Comparison of ENCODE assay signal across 23 mouse cellular contexts in genomic region chr4:137015476-137015856, GRCm38 (mm10). TPM values are rescaled to one million over a fixed set of nuclear protein-coding genes. Genes with fewer than 3 reads are reported as not detected.
A peak's percentile ranks its signal among the peaks of the same experiment; 100 is the strongest.
DNase-seq lines count a peak whose midpoint lies in the region; ATAC-seq and TF ChIP-seq lines count a peak whose summit lies in the region.
"Had no signal": no experiment of that assay in that cellular context is flagged by ENCODE, and none has a peak within 500 bp of the region (broad histone marks: within the 10 kb centered on the region; RNA-seq: fewer than 3 reads in every experiment).

No protein-coding gene starts in this region.

- WGBS in forebrain, embryonic 15.5 days, result 73% methylated on average over 6 of the region's 6 CpGs
- 73% methylated on average over 6 of the region's 6 CpGs for WGBS in forebrain, postnatal 0 days
- WGBS in liver, embryonic 13.5 days (ENCODE audit: insufficient replicate concordance), result 43% methylated on average over 6 of the region's 6 CpGs
- WGBS in liver, postnatal 0 days (ENCODE audit: insufficient replicate concordance), result 78% methylated on average over 6 of the region's 6 CpGs
- WGBS in midbrain, embryonic 14.5 days, result 63% methylated on average over 6 of the region's 6 CpGs
- 80% methylated on average over 6 of the region's 6 CpGs for WGBS in midbrain, embryonic 10.5 days
- 54% methylated on average over 6 of the region's 6 CpGs for WGBS in neural tube, embryonic 14.5 days

- H3K36me3 ChIP-seq in forebrain, embryonic 15.5 days, result no peaks in the 10 kb centered on the region
- peaks cover 7% of the 10 kb centered on the region; the same call in 1 of the 2 replicates for H3K36me3 ChIP-seq in forebrain, postnatal 0 days (ENCODE audit: insufficient read depth)
- peaks cover 32% of the 10 kb centered on the region for H3K36me3 ChIP-seq in liver, embryonic 13.5 days
- H3K36me3 ChIP-seq in liver, postnatal 0 days (replicated peaks; ENCODE audit: insufficient read depth, low read length), result peaks cover 9% of the 10 kb centered on the region; the same call in 1 of the 2 replicates
- H3K36me3 ChIP-seq in midbrain, embryonic 14.5 days (ENCODE audit: control insufficient read depth, insufficient read depth, low read length), result 0 out of 2 replicates have a peak, but pooled peaks cover 10% of the 10 kb centered on the region
- peaks cover 27% of the 10 kb centered on the region for H3K36me3 ChIP-seq in midbrain, embryonic 10.5 days
- no peaks in the 10 kb centered on the region for H3K36me3 ChIP-seq in neural tube, embryonic 14.5 days (ENCODE audit: control insufficient read depth, insufficient read depth, low read length)
- H3K36me3 ChIP-seq: hindbrain, embryonic 15.5 days had no signal

- TF ChIP-seq EP300 in liver, postnatal 0 days (IDR thresholded peaks at IDR 0.05; ENCODE audit: low read depth), result no peak

- H3K9ac ChIP-seq in forebrain, embryonic 15.5 days (replicated peaks), result no peak overlapping the region
- H3K9ac ChIP-seq in forebrain, postnatal 0 days, result no peak overlapping the region
- no peak overlapping the region for H3K9ac ChIP-seq in liver, embryonic 13.5 days
- H3K9ac ChIP-seq in liver, postnatal 0 days (replicated peaks), result no peak overlapping the region
- H3K9ac ChIP-seq in midbrain, embryonic 14.5 days (replicated peaks; ENCODE audit: low read length), result no peak overlapping the region
- no peak overlapping the region for H3K9ac ChIP-seq in neural tube, embryonic 14.5 days (replicated peaks; ENCODE audit: low read depth, low read length)
- H3K9ac ChIP-seq: embryonic facial prominence, embryonic 15.5 days; heart, embryonic 13.5 days; hindbrain, embryonic 15.5 days had no signal

- no peaks in the 10 kb centered on the region for H3K9me3 ChIP-seq in forebrain, embryonic 15.5 days
- H3K9me3 ChIP-seq in forebrain, postnatal 0 days (ENCODE audit: low read length), result no peaks in the 10 kb centered on the region
- no peaks in the 10 kb centered on the region for H3K9me3 ChIP-seq in liver, embryonic 13.5 days (replicated peaks)
- H3K9me3 ChIP-seq in liver, postnatal 0 days (ENCODE audit: low read length), result no peaks in the 10 kb centered on the region
- no peaks in the 10 kb centered on the region for H3K9me3 ChIP-seq in midbrain, embryonic 14.5 days (ENCODE audit: control insufficient read depth, low read length)
- no peaks in the 10 kb centered on the region for H3K9me3 ChIP-seq in midbrain, embryonic 10.5 days (replicated peaks)
- H3K9me3 ChIP-seq in neural tube, embryonic 14.5 days (ENCODE audit: control insufficient read depth, low read length), result no peaks in the 10 kb centered on the region
- H3K9me3 ChIP-seq: embryonic facial prominence, embryonic 15.5 days; forebrain, embryonic 10.5 days; heart, embryonic 13.5 days; hindbrain, embryonic 15.5 days had no signal

- no peak for TF ChIP-seq CTCF in forebrain, postnatal 0 days (IDR thresholded peaks at IDR 0.05; ENCODE audit: low read depth)
- no peak for TF ChIP-seq CTCF in liver, postnatal 0 days (IDR thresholded peaks at IDR 0.05; ENCODE audit: low read depth)

- H3K4me2 ChIP-seq in forebrain, embryonic 15.5 days (replicated peaks), result no peak overlapping the region
- no peak overlapping the region for H3K4me2 ChIP-seq in forebrain, postnatal 0 days (ENCODE audit: low read depth)
- H3K4me2 ChIP-seq in liver, embryonic 13.5 days, result no peak overlapping the region
- no peak overlapping the region for H3K4me2 ChIP-seq in liver, postnatal 0 days (ENCODE audit: low read depth, low read length)
- H3K4me2 ChIP-seq in midbrain, embryonic 14.5 days (ENCODE audit: low read length), result no peak overlapping the region
- H3K4me2 ChIP-seq in neural tube, embryonic 14.5 days (ENCODE audit: low read depth, low read length), result no peak overlapping the region
- H3K4me2 ChIP-seq: embryonic facial prominence, embryonic 15.5 days; heart, embryonic 13.5 days; hindbrain, embryonic 15.5 days had no signal

- ATAC-seq in forebrain, embryonic 15.5 days (replicated peaks), result no peak
- no peak for ATAC-seq in forebrain, postnatal 0 days
- ATAC-seq in liver, embryonic 13.5 days (ENCODE audit: low read depth), result peak; percentile 31
- ATAC-seq in liver, postnatal 0 days, result no peak
- ATAC-seq in midbrain, embryonic 14.5 days (ENCODE audit: low FRiP score, low TSS enrichment), result no peak
- ATAC-seq in neural tube, embryonic 14.5 days (ENCODE audit: low read depth), result no peak

- H3K27ac ChIP-seq in forebrain, embryonic 15.5 days (replicated peaks), result 0 out of 2 replicates have a peak overlapping the region, but pooled peaks have one; percentile 29
- H3K27ac ChIP-seq in forebrain, postnatal 0 days (ENCODE audit: low read depth, low read length), result no peak overlapping the region
- no peak overlapping the region for H3K27ac ChIP-seq in liver, embryonic 13.5 days
- H3K27ac ChIP-seq in liver, postnatal 0 days (ENCODE audit: low read depth), result no peak overlapping the region
- peak overlapping the region; percentile 50 for H3K27ac ChIP-seq in midbrain, embryonic 14.5 days (replicated peaks; ENCODE audit: low read depth, low read length)
- no peak overlapping the region for H3K27ac ChIP-seq in midbrain, embryonic 10.5 days (replicated peaks)
- 0 out of 2 replicates have a peak overlapping the region, but pooled peaks have one; percentile 6 for H3K27ac ChIP-seq in neural tube, embryonic 14.5 days (ENCODE audit: low read depth, low read length)
- H3K27ac ChIP-seq: embryonic facial prominence, embryonic 15.5 days; forebrain, embryonic 10.5 days; heart, embryonic 13.5 days had no signal

- no peaks in the 10 kb centered on the region for H3K27me3 ChIP-seq in forebrain, embryonic 15.5 days
- H3K27me3 ChIP-seq in forebrain, postnatal 0 days (ENCODE audit: insufficient read depth, low read length), result no peaks in the 10 kb centered on the region
- H3K27me3 ChIP-seq in liver, embryonic 13.5 days, result no peaks in the 10 kb centered on the region
- H3K27me3 ChIP-seq in liver, postnatal 0 days (ENCODE audit: insufficient read depth, low read length), result no peaks in the 10 kb centered on the region
- H3K27me3 ChIP-seq in midbrain, embryonic 14.5 days (ENCODE audit: control insufficient read depth, insufficient read depth, low read length), result no peaks in the 10 kb centered on the region
- no peaks in the 10 kb centered on the region for H3K27me3 ChIP-seq in midbrain, embryonic 10.5 days (ENCODE audit: low read depth, poor library complexity, severe bottlenecking)
- H3K27me3 ChIP-seq in neural tube, embryonic 14.5 days (ENCODE audit: control insufficient read depth, insufficient read depth, low read length), result no peaks in the 10 kb centered on the region
- H3K27me3 ChIP-seq: CH12.LX; embryonic facial prominence, embryonic 15.5 days; heart, embryonic 13.5 days; hindbrain, embryonic 15.5 days had no signal

- peaks cover 6% of the 10 kb centered on the region for H3K4me1 ChIP-seq in forebrain, embryonic 15.5 days
- H3K4me1 ChIP-seq in forebrain, postnatal 0 days (ENCODE audit: insufficient read depth), result no peaks in the 10 kb centered on the region
- H3K4me1 ChIP-seq in liver, embryonic 13.5 days (replicated peaks), result peaks cover 8% of the 10 kb centered on the region; the same call in 1 of the 2 replicates
- H3K4me1 ChIP-seq in liver, postnatal 0 days (ENCODE audit: insufficient read depth), result no peaks in the 10 kb centered on the region
- peaks cover 7% of the 10 kb centered on the region for H3K4me1 ChIP-seq in midbrain, embryonic 14.5 days (ENCODE audit: control insufficient read depth, insufficient read depth, low read length)
- H3K4me1 ChIP-seq in midbrain, embryonic 10.5 days, result peaks cover 14% of the 10 kb centered on the region
- H3K4me1 ChIP-seq in neural tube, embryonic 14.5 days (ENCODE audit: control insufficient read depth, insufficient read depth, low read length), result 0 out of 2 replicates have a peak, but pooled peaks cover 6% of the 10 kb centered on the region
- H3K4me1 ChIP-seq: heart, embryonic 13.5 days had no signal

- no peak for DNase-seq in forebrain, postnatal 0 days
- no peak for DNase-seq in liver, embryonic 13.5 days
- no peak for DNase-seq in liver, postnatal 0 days
- no peak for DNase-seq in midbrain, embryonic 14.5 days
- no peak for DNase-seq in midbrain, embryonic 10.5 days (ENCODE audit: low spot score)
- DNase-seq in right cerebral cortex, postnatal 25 days, result no peak
- DNase-seq: adrenal gland, adult 2 months; adrenal gland, postnatal 25 days; embryo, embryonic 11 days; gastrocnemius, postnatal 36 days; heart, adult 11 months; heart, postnatal 36 days had no signal

- no peak overlapping the region for H3K4me3 ChIP-seq in forebrain, embryonic 15.5 days
- H3K4me3 ChIP-seq in forebrain, postnatal 0 days (ENCODE audit: low read depth, low read length), result no peak overlapping the region
- no peak overlapping the region for H3K4me3 ChIP-seq in liver, embryonic 13.5 days (replicated peaks)
- H3K4me3 ChIP-seq in liver, postnatal 0 days (ENCODE audit: low read depth, low read length), result no peak overlapping the region
- H3K4me3 ChIP-seq in midbrain, embryonic 14.5 days (replicated peaks; ENCODE audit: low read depth, low read length), result no peak overlapping the region
- no peak overlapping the region for H3K4me3 ChIP-seq in midbrain, embryonic 10.5 days
- H3K4me3 ChIP-seq in neural tube, embryonic 14.5 days (ENCODE audit: low read depth, low read length), result no peak overlapping the region
- H3K4me3 ChIP-seq: embryonic facial prominence, embryonic 15.5 days; erythroblast, embryonic 14.5 days; forebrain, embryonic 10.5 days; heart, embryonic 13.5 days; hindbrain, embryonic 15.5 days had no signal

RNA-seq across cellular contexts. Expression of gene Zbtb40, which starts 33.1 kb away (rescaled TPM):
- 5.1 and 5.7 TPM in 2 replicates for polyA plus RNA-seq in forebrain, embryonic 15.5 days (2015; fragmentation: Nextera tagmentation; extraction: Ambion mirVana)
- total RNA-seq in forebrain, postnatal 0 days (2014; rRNA removed), result 6.2 and 6.8 TPM in 2 replicates
- polyA plus RNA-seq in forebrain, postnatal 0 days (2015; fragmentation: Nextera tagmentation; extraction: Ambion mirVana), result 0.58 and 0.87 TPM in 2 replicates
- polyA plus RNA-seq in liver, embryonic 13.5 days (2015; fragmentation: Nextera tagmentation; extraction: Ambion mirVana), result 1.5 TPM in 2 replicates
- polyA plus RNA-seq in liver, postnatal 0 days (2015; fragmentation: Nextera tagmentation; extraction: Ambion mirVana), result 0.52 and 0.56 TPM in 2 replicates
- 3.4 and 4.3 TPM in 2 replicates for polyA plus RNA-seq in midbrain, embryonic 14.5 days (2014; fragmentation: Nextera tagmentation; extraction: Ambion mirVana)
- 4.9 and 5.0 TPM in 2 replicates for polyA plus RNA-seq in midbrain, embryonic 10.5 days (2016; fragmentation: Nextera tagmentation; extraction: Ambion mirVana)
- 4.7 and 4.8 TPM in 2 replicates for polyA plus RNA-seq in neural tube, embryonic 14.5 days (2014; fragmentation: Nextera tagmentation; extraction: Ambion mirVana)

RNA-seq across cellular contexts. Expression of gene Epha8, which starts 58.9 kb away (rescaled TPM):
- 4.6 and 5.1 TPM in 2 replicates for polyA plus RNA-seq in forebrain, embryonic 15.5 days (2015; fragmentation: Nextera tagmentation; extraction: Ambion mirVana)
- 20.5 and 23.9 TPM in 2 replicates for total RNA-seq in forebrain, postnatal 0 days (2014; rRNA removed)
- polyA plus RNA-seq in forebrain, postnatal 0 days (2015; fragmentation: Nextera tagmentation; extraction: Ambion mirVana), result 6.6 and 9.5 TPM in 2 replicates
- 0.10 and 0.14 TPM in 2 replicates for polyA plus RNA-seq in liver, embryonic 13.5 days (2015; fragmentation: Nextera tagmentation; extraction: Ambion mirVana)
- polyA plus RNA-seq in liver, postnatal 0 days (2015; fragmentation: Nextera tagmentation; extraction: Ambion mirVana), result 0.11 TPM in 2 replicates
- 18.5 and 20.5 TPM in 2 replicates for polyA plus RNA-seq in midbrain, embryonic 14.5 days (2014; fragmentation: Nextera tagmentation; extraction: Ambion mirVana)
- 3.9 and 6.9 TPM in 2 replicates for polyA plus RNA-seq in midbrain, embryonic 10.5 days (2016; fragmentation: Nextera tagmentation; extraction: Ambion mirVana)
- polyA plus RNA-seq in neural tube, embryonic 14.5 days (2014; fragmentation: Nextera tagmentation; extraction: Ambion mirVana), result 9.9 and 13.1 TPM in 2 replicates
- total RNA-seq: CH12.LX; common myeloid progenitor, adult 5-6 weeks; gastrocnemius, adult 8-10 months; gastrocnemius, postnatal 36 days; heart, postnatal 36 days had no signal
- polyA plus RNA-seq: heart, postnatal 0 days had no signal

Comparison
In these comparisons a context has a peak if more than half of its experiments do, and no peak if none do; other contexts are left out.
1. H3K27ac ChIP-seq: peak in forebrain, embryonic 15.5 days (single experiment), midbrain, embryonic 14.5 days (single experiment) and neural tube, embryonic 14.5 days (single experiment); none in forebrain, postnatal 0 days (single experiment), liver, embryonic 13.5 days (single experiment), liver, postnatal 0 days (single experiment) and midbrain, embryonic 10.5 days (single experiment).